ENCODE assay signal across 9 mouse cellular contexts in the genomic region with DNA sequence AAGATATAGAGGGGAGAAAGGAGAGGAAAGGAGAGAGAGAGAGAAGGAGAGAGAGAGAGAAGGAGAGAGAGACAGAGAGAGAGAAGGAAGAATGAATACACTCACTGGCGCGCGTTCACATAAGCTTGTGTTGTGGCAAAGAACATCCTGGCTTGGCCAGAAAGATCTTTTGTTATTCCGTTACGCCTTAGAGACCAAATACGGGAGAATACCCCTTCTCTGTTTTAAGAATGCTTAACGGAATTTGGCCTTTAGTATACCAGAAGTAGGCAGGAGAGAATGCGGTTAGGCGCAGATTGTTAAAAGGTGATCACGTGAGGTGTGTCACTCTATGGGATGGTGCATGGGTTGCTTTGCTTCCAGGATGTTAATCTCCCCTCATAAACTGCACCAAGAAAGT. TPM values are rescaled to one million over a fixed set of nuclear protein-coding genes. Genes with fewer than 3 reads are reported as not detected.
DNase-seq lines count a peak whose midpoint lies in the region; ATAC-seq and TF ChIP-seq lines count a peak whose summit lies in the region.
"Had no signal": no experiment of that assay in that cellular context is flagged by ENCODE, and none has a peak within 500 bp of the region (broad histone marks: within the 10 kb centered on the region; RNA-seq: fewer than 3 reads in every experiment).

No protein-coding gene starts in this region.

- TF ChIP-seq CTCF in heart, postnatal 0 days (IDR thresholded peaks at IDR 0.05; ENCODE audit: low read depth) = no peak
- TF ChIP-seq CTCF in G1E (IDR thresholded peaks at IDR 0.05; ENCODE audit: low read depth, low read length) = no peak

- peaks cover 48% of the 10 kb centered on the region for H3K36me3 ChIP-seq in heart, postnatal 0 days (replicated peaks; ENCODE audit: control insufficient read depth, insufficient read depth, low read length)
- peaks cover 59% of the 10 kb centered on the region for H3K36me3 ChIP-seq in G1E (replicated peaks)
- peaks cover 55% of the 10 kb centered on the region for H3K36me3 ChIP-seq in hindbrain, embryonic 10.5 days
- peaks cover 15% of the 10 kb centered on the region for H3K36me3 ChIP-seq in midbrain, embryonic 11.5 days (ENCODE audit: control insufficient read depth, insufficient read depth, low read length)

- peak overlapping the region; percentile 71 for H3K4me2 ChIP-seq in heart, postnatal 0 days (ENCODE audit: low read depth, low read length)
- peak overlapping the region; percentile 63 for H3K4me2 ChIP-seq in midbrain, embryonic 11.5 days

- WGBS in heart, postnatal 0 days = 5% methylated on average over 10 of the region's 10 CpGs
- WGBS in hindbrain, embryonic 10.5 days = 11% methylated on average over 10 of the region's 10 CpGs
- 9% methylated on average over 10 of the region's 10 CpGs for WGBS in midbrain, embryonic 11.5 days

- no peaks in the 10 kb centered on the region for H3K27me3 ChIP-seq in heart, postnatal 0 days (ENCODE audit: control insufficient read depth, insufficient read depth, low read length)
- no peaks in the 10 kb centered on the region for H3K27me3 ChIP-seq in G1E (ENCODE audit: insufficient read depth, low read length)
- H3K27me3 ChIP-seq in hindbrain, embryonic 10.5 days (ENCODE audit: insufficient read depth, poor library complexity, severe bottlenecking) = no peaks in the 10 kb centered on the region
- H3K27me3 ChIP-seq in midbrain, embryonic 11.5 days (ENCODE audit: control insufficient read depth, insufficient read depth, low read length) = no peaks in the 10 kb centered on the region

- no peak for ATAC-seq in heart, postnatal 0 days (ENCODE audit: insufficient read depth, low read depth)
- ATAC-seq in G1E (ENCODE audit: extremely low read depth, insufficient number of reproducible peaks, low FRiP score, poor library complexity, severe bottlenecking) = no peak
- ATAC-seq in midbrain, embryonic 11.5 days (ENCODE audit: low FRiP score) = no peak
- ATAC-seq in granulocyte monocyte progenitor cell, adult 5-6 weeks (replicated peaks; ENCODE audit: poor library complexity, severe bottlenecking) = no peak

- intact Hi-C loops in heart, postnatal 14 days (cut with DNase I) = no loop called here

- DNase-seq in heart, postnatal 0 days (ENCODE audit: low spot score) = no peak
- DNase-seq in heart, postnatal 14 days = no peak
- DNase-seq in G1E (ENCODE audit: low spot score) = no peak
- DNase-seq in hindbrain, embryonic 10.5 days (ENCODE audit: low spot score) = no peak
- no peak for DNase-seq in midbrain, embryonic 11.5 days (ENCODE audit: low spot score, missing footprints)
- no peak for DNase-seq in gastrocnemius, adult 8-10 months (ENCODE audit: low spot score in 2 of 2)
- DNase-seq in thymus, adult 18-20 months = no peak
- DNase-seq: spleen, adult 18-20 months had no signal

- no peak for TF ChIP-seq EP300 in heart, postnatal 0 days (IDR thresholded peaks at IDR 0.05; ENCODE audit: low read depth)

- H3K4me3 ChIP-seq in heart, postnatal 0 days (ENCODE audit: low read depth, low read length) = peak overlapping the region; percentile 74
- H3K4me3 ChIP-seq in G1E (ENCODE audit: low read depth, low read length) = peak overlapping the region; percentile 82
- peak overlapping the region; percentile 83 for H3K4me3 ChIP-seq in hindbrain, embryonic 10.5 days
- peak overlapping the region; percentile 98 for H3K4me3 ChIP-seq in midbrain, embryonic 11.5 days (ENCODE audit: low read depth, low read length)

- peaks cover 12% of the 10 kb centered on the region for H3K4me1 ChIP-seq in heart, postnatal 0 days (ENCODE audit: control insufficient read depth, insufficient read depth)
- peaks cover 44% of the 10 kb centered on the region for H3K4me1 ChIP-seq in G1E (ENCODE audit: insufficient read depth, low read depth, low read length)
- peaks cover 25% of the 10 kb centered on the region for H3K4me1 ChIP-seq in hindbrain, embryonic 10.5 days (replicated peaks)
- peaks cover 15% of the 10 kb centered on the region for H3K4me1 ChIP-seq in midbrain, embryonic 11.5 days (ENCODE audit: control insufficient read depth, insufficient read depth, low read length)

- peak overlapping the region; percentile 91 for H3K9ac ChIP-seq in heart, postnatal 0 days (replicated peaks; ENCODE audit: low read depth, low read length)
- peak overlapping the region; percentile 95 for H3K9ac ChIP-seq in midbrain, embryonic 11.5 days (ENCODE audit: low read length)

- H3K9me3 ChIP-seq in heart, postnatal 0 days (replicated peaks; ENCODE audit: control insufficient read depth, low read length) = no peaks in the 10 kb centered on the region
- no peaks in the 10 kb centered on the region for H3K9me3 ChIP-seq in G1E (replicated peaks)
- no peaks in the 10 kb centered on the region for H3K9me3 ChIP-seq in hindbrain, embryonic 10.5 days
- no peaks in the 10 kb centered on the region for H3K9me3 ChIP-seq in midbrain, embryonic 11.5 days (ENCODE audit: control insufficient read depth, low read length)

- H3K27ac ChIP-seq in heart, postnatal 0 days (ENCODE audit: low read depth) = peak overlapping the region; percentile 84
- peak overlapping the region; percentile 94 for H3K27ac ChIP-seq in hindbrain, embryonic 10.5 days
- H3K27ac ChIP-seq in midbrain, embryonic 11.5 days (ENCODE audit: low read depth, low read length) = no peak overlapping the region

RNA-seq across cellular contexts. Expression of a gene that starts 0.9 kb away (rescaled TPM):
- total RNA-seq in heart, postnatal 0 days (2014; rRNA removed; ENCODE audit: low replicate concordance) = 60.1 and 78.8 TPM in 2 replicates
- 11.6 and 14.2 TPM in 2 replicates for polyA plus RNA-seq in heart, postnatal 0 days (2015; fragmentation: Nextera tagmentation; extraction: Ambion mirVana)
- 10 to 100 TPM; 56.1 to 63.3 TPM for total RNA-seq in heart, postnatal 14 days (2021)
- total RNA-seq in G1E (2014; fragmentation: Nextera tagmentation) (41.1 and 41.2 TPM in 2 replicates), G1E (2017) (16.7 and 19.1 TPM in 2 replicates)
- polyA plus RNA-seq in G1E (2012) = 31.5 and 35.7 TPM in 2 replicates
- polyA plus RNA-seq in hindbrain, embryonic 10.5 days (2016; fragmentation: Nextera tagmentation; extraction: Ambion mirVana) = 32.5 and 40.3 TPM in 2 replicates
- polyA plus RNA-seq in midbrain, embryonic 11.5 days (2014; fragmentation: Nextera tagmentation; extraction: Ambion mirVana) = 19.1 and 22.9 TPM in 2 replicates
- total RNA-seq in gastrocnemius, adult 8-10 months (2022) = 10 to 100 TPM; 24.2 to 32.0 (median 26.4) TPM
- 47.5 and 51.8 TPM in 2 replicates for total RNA-seq in granulocyte monocyte progenitor cell, adult 5-6 weeks (2014; fragmentation: Nextera tagmentation)
- 21.1 and 23.2 TPM in 2 replicates for total RNA-seq in granulocyte monocyte progenitor cell, adult 5-6 weeks (2017)

RNA-seq across cellular contexts. Expression of a gene that starts 5.4 kb away (rescaled TPM):
- 159 and 181 TPM in 2 replicates for total RNA-seq in heart, postnatal 0 days (2014; rRNA removed; ENCODE audit: low replicate concordance)
- 243 and 251 TPM in 2 replicates for polyA plus RNA-seq in heart, postnatal 0 days (2015; fragmentation: Nextera tagmentation; extraction: Ambion mirVana)
- 100 to 1,000 TPM in 1 of 2 experiments, 10 to 100 TPM in 1; 87.4 to 104 TPM for total RNA-seq in heart, postnatal 14 days (2021)
- 43.0 and 53.6 TPM in 2 replicates for total RNA-seq in G1E (2014; fragmentation: Nextera tagmentation)
- 135 and 152 TPM in 2 replicates for total RNA-seq in G1E (2017)
- 8.4 and 8.7 TPM in 2 replicates for polyA plus RNA-seq in G1E (2012)
- polyA plus RNA-seq in hindbrain, embryonic 10.5 days (2016; fragmentation: Nextera tagmentation; extraction: Ambion mirVana) = 250 and 263 TPM in 2 replicates
- 256 and 258 TPM in 2 replicates for polyA plus RNA-seq in midbrain, embryonic 11.5 days (2014; fragmentation: Nextera tagmentation; extraction: Ambion mirVana)
- 100 to 1,000 TPM; 122 to 140 (median 126) TPM for total RNA-seq in gastrocnemius, adult 8-10 months (2022)
- total RNA-seq in granulocyte monocyte progenitor cell, adult 5-6 weeks (2014; fragmentation: Nextera tagmentation) = 193 and 202 TPM in 2 replicates
- total RNA-seq in granulocyte monocyte progenitor cell, adult 5-6 weeks (2017) = 130 and 186 TPM in 2 replicates

RNA-seq across cellular contexts. Expression of a gene that starts 13.5 kb away (rescaled TPM):
- total RNA-seq in heart, postnatal 0 days (2014; rRNA removed; ENCODE audit: low replicate concordance) = 11.1 and 14.2 TPM in 2 replicates
- polyA plus RNA-seq in heart, postnatal 0 days (2015; fragmentation: Nextera tagmentation; extraction: Ambion mirVana) = 11.4 and 11.9 TPM in 2 replicates
- total RNA-seq in heart, postnatal 14 days (2021) = 10 to 100 TPM in 1 of 2 experiments, 1 to 10 TPM in 1; 8.9 to 10.1 TPM
- total RNA-seq in G1E (2014; fragmentation: Nextera tagmentation) = 3.5 and 4.6 TPM in 2 replicates
- total RNA-seq in G1E (2017) = 7.8 and 8.3 TPM in 2 replicates
- polyA plus RNA-seq in G1E (2012) = 4.1 and 5.0 TPM in 2 replicates
- 20.1 and 20.7 TPM in 2 replicates for polyA plus RNA-seq in hindbrain, embryonic 10.5 days (2016; fragmentation: Nextera tagmentation; extraction: Ambion mirVana)
- 20.7 and 22.0 TPM in 2 replicates for polyA plus RNA-seq in midbrain, embryonic 11.5 days (2014; fragmentation: Nextera tagmentation; extraction: Ambion mirVana)
- 1 to 10 TPM; 1.3 to 2.0 (median 1.5) TPM for total RNA-seq in gastrocnemius, adult 8-10 months (2022)
- 9.0 and 9.3 TPM in 2 replicates for total RNA-seq in granulocyte monocyte progenitor cell, adult 5-6 weeks (2014; fragmentation: Nextera tagmentation)
- 7.5 and 9.3 TPM in 2 replicates for total RNA-seq in granulocyte monocyte progenitor cell, adult 5-6 weeks (2017)

RNA-seq across cellular contexts. Expression of a gene that starts 26.1 kb away (rescaled TPM):
- 8.0 and 20.3 TPM in 2 replicates for total RNA-seq in heart, postnatal 0 days (2014; rRNA removed; ENCODE audit: low replicate concordance)
- polyA plus RNA-seq in heart, postnatal 0 days (2015; fragmentation: Nextera tagmentation; extraction: Ambion mirVana) = 7.8 and 8.5 TPM in 2 replicates
- total RNA-seq in heart, postnatal 14 days (2021) = 10 to 100 TPM; 13.6 to 15.4 TPM
- total RNA-seq in G1E (2014; fragmentation: Nextera tagmentation) = 195 and 204 TPM in 2 replicates
- total RNA-seq in G1E (2017) = 227 and 232 TPM in 2 replicates
- 61.4 and 72.2 TPM in 2 replicates for polyA plus RNA-seq in G1E (2012)
- polyA plus RNA-seq in hindbrain, embryonic 10.5 days (2016; fragmentation: Nextera tagmentation; extraction: Ambion mirVana) = 23.3 and 28.3 TPM in 2 replicates
- polyA plus RNA-seq in midbrain, embryonic 11.5 days (2014; fragmentation: Nextera tagmentation; extraction: Ambion mirVana) = 22.0 and 23.0 TPM in 2 replicates
- 1 to 10 TPM; 4.6 to 9.3 (median 6.6) TPM for total RNA-seq in gastrocnemius, adult 8-10 months (2022)
- 24.5 and 27.8 TPM in 2 replicates for total RNA-seq in granulocyte monocyte progenitor cell, adult 5-6 weeks (2014; fragmentation: Nextera tagmentation)
- 6.2 and 7.2 TPM in 2 replicates for total RNA-seq in granulocyte monocyte progenitor cell, adult 5-6 weeks (2017)

RNA-seq across cellular contexts. Expression of a gene that starts 34.1 kb away (rescaled TPM):
- total RNA-seq in heart, postnatal 0 days (2014; rRNA removed; ENCODE audit: low replicate concordance) = 71.2 and 91.6 TPM in 2 replicates
- polyA plus RNA-seq in heart, postnatal 0 days (2015; fragmentation: Nextera tagmentation; extraction: Ambion mirVana) = 42.6 and 42.9 TPM in 2 replicates
- 100 to 1,000 TPM in 1 of 2 experiments, 10 to 100 TPM in 1; 98.8 to 101 TPM for total RNA-seq in heart, postnatal 14 days (2021)
- total RNA-seq in G1E (2014; fragmentation: Nextera tagmentation) = 119 and 126 TPM in 2 replicates
- total RNA-seq in G1E (2017) = 88.4 and 101 TPM in 2 replicates
- polyA plus RNA-seq in G1E (2012) = 255 and 271 TPM in 2 replicates
- 111 and 112 TPM in 2 replicates for polyA plus RNA-seq in hindbrain, embryonic 10.5 days (2016; fragmentation: Nextera tagmentation; extraction: Ambion mirVana)
- 74.3 and 74.7 TPM in 2 replicates for polyA plus RNA-seq in midbrain, embryonic 11.5 days (2014; fragmentation: Nextera tagmentation; extraction: Ambion mirVana)
- total RNA-seq in gastrocnemius, adult 8-10 months (2022) = 10 to 100 TPM; 64.6 to 79.3 (median 71.4) TPM
- 102 and 121 TPM in 2 replicates for total RNA-seq in granulocyte monocyte progenitor cell, adult 5-6 weeks (2014; fragmentation: Nextera tagmentation)
- 88.3 and 103 TPM in 2 replicates for total RNA-seq in granulocyte monocyte progenitor cell, adult 5-6 weeks (2017)
